Comparison of ENCODE assay signal across 8 mouse cellular contexts in genomic region chr17:53568118-53568517, GRCm38 (mm10). TPM values are rescaled to one million over a fixed set of nuclear protein-coding genes. Genes with fewer than 3 reads are reported as not detected.
DNase-seq lines count a peak whose midpoint lies in the region; ATAC-seq and TF ChIP-seq lines count a peak whose summit lies in the region.

No protein-coding gene starts in this region.

- peak; percentile 66 to 74 for DNase-seq in CD8-positive naive resting alpha-beta T cell, adult 2 months (ENCODE audit: low read depth in 2 of 2, low spot score in 2 of 2)
- DNase-seq in kidney, postnatal 0 days (ENCODE audit: low spot score): peak; percentile 92
- peak; percentile 70 for DNase-seq in lung, adult 2 months
- DNase-seq in testis, postnatal 14 days (ENCODE audit: low spot score): peak; percentile 65

- peaks cover 18% of the 10 kb centered on the region for H3K4me1 ChIP-seq in brown adipose tissue, adult 24 weeks (ENCODE audit: control insufficient read depth, insufficient read depth, insufficient read length, low read length)
- peaks cover 45% of the 10 kb centered on the region for H3K4me1 ChIP-seq in erythroblast, embryonic 14.5 days (ENCODE audit: control insufficient read depth)
- H3K4me1 ChIP-seq in heart, embryonic 14.5 days (ENCODE audit: control insufficient read depth in 2 of 2, insufficient read depth in 2 of 2, low read length in 2 of 2): peaks cover 13 to 40% of the 10 kb centered on the region in 2 experiments
- H3K4me1 ChIP-seq in kidney, postnatal 0 days (replicated peaks; ENCODE audit: insufficient read depth, low read length): peaks cover 8% of the 10 kb centered on the region; the same call in 1 of the 2 replicates
- peaks cover 11% of the 10 kb centered on the region for H3K4me1 ChIP-seq in lung, adult 2 months (ENCODE audit: control insufficient read depth, insufficient read depth, low read length)
- peaks cover 21% of the 10 kb centered on the region for H3K4me1 ChIP-seq in neural tube, embryonic 14.5 days (ENCODE audit: control insufficient read depth, insufficient read depth, low read length)

- H3K27me3 ChIP-seq in erythroblast, embryonic 14.5 days (ENCODE audit: control insufficient read depth): no peaks in the 10 kb centered on the region
- no peaks in the 10 kb centered on the region for H3K27me3 ChIP-seq in heart, embryonic 14.5 days (ENCODE audit: control insufficient read depth, insufficient read depth, low read length)
- H3K27me3 ChIP-seq in kidney, postnatal 0 days (ENCODE audit: insufficient read depth, low read length): no peaks in the 10 kb centered on the region
- no peaks in the 10 kb centered on the region for H3K27me3 ChIP-seq in neural tube, embryonic 14.5 days (ENCODE audit: control insufficient read depth, insufficient read depth, low read length)

- peak; percentile 70; the same call in 1 of the 2 replicates for TF ChIP-seq POLR2A in lung, adult 2 months (IDR thresholded peaks at IDR 0.05; ENCODE audit: borderline replicate concordance, extremely low read depth, low read depth, low read length)

- ATAC-seq in heart, embryonic 14.5 days (ENCODE audit: insufficient number of reproducible peaks, insufficient read depth, low FRiP score, low read depth): peak; percentile 82
- peak; percentile 77 for ATAC-seq in kidney, postnatal 0 days (replicated peaks; ENCODE audit: low FRiP score, low read depth)
- ATAC-seq in neural tube, embryonic 14.5 days (ENCODE audit: low read depth): peak; percentile 93

- H3K36me3 ChIP-seq in erythroblast, embryonic 14.5 days (ENCODE audit: control insufficient read depth): peaks cover 6% of the 10 kb centered on the region
- no peaks in the 10 kb centered on the region for H3K36me3 ChIP-seq in heart, embryonic 14.5 days (ENCODE audit: control insufficient read depth, insufficient read depth, low read length)
- H3K36me3 ChIP-seq in kidney, postnatal 0 days (ENCODE audit: insufficient read depth, low read length): no peaks in the 10 kb centered on the region
- no peaks in the 10 kb centered on the region for H3K36me3 ChIP-seq in neural tube, embryonic 14.5 days (ENCODE audit: control insufficient read depth, insufficient read depth, low read length)

- no peaks in the 10 kb centered on the region for H3K9me3 ChIP-seq in erythroblast, embryonic 14.5 days (ENCODE audit: control insufficient read depth, low read length)
- H3K9me3 ChIP-seq in heart, embryonic 14.5 days (ENCODE audit: control insufficient read depth, low read length): no peaks in the 10 kb centered on the region
- H3K9me3 ChIP-seq in kidney, postnatal 0 days (replicated peaks; ENCODE audit: low read length): no peaks in the 10 kb centered on the region
- H3K9me3 ChIP-seq in neural tube, embryonic 14.5 days (ENCODE audit: control insufficient read depth, low read length): no peaks in the 10 kb centered on the region

- H3K4me2 ChIP-seq in heart, embryonic 14.5 days (ENCODE audit: low read length): peak overlapping the region; percentile 84
- H3K4me2 ChIP-seq in kidney, postnatal 0 days (ENCODE audit: low read length): peak overlapping the region; percentile 99
- peak overlapping the region; percentile 77 for H3K4me2 ChIP-seq in neural tube, embryonic 14.5 days (ENCODE audit: low read depth, low read length)

- no peak overlapping the region for H3K27ac ChIP-seq in brown adipose tissue, adult 24 weeks (replicated peaks; ENCODE audit: low read depth, low read length)
- peak overlapping the region; percentile 94 to 99 for H3K27ac ChIP-seq in heart, embryonic 14.5 days (replicated peaks in 1 of 2; ENCODE audit: control insufficient read depth in 1 of 2, insufficient read depth in 1 of 2, low read depth in 2 of 2, low read length in 2 of 2)
- peak overlapping the region; percentile 96 for H3K27ac ChIP-seq in kidney, postnatal 0 days
- H3K27ac ChIP-seq in neural tube, embryonic 14.5 days (ENCODE audit: low read depth, low read length): peak overlapping the region; percentile 95

- H3K9ac ChIP-seq in heart, embryonic 14.5 days (ENCODE audit: low read length): peak overlapping the region; percentile 97
- H3K9ac ChIP-seq in kidney, postnatal 0 days (ENCODE audit: low read depth, low read length): peak overlapping the region; percentile 94
- peak overlapping the region; percentile 95 for H3K9ac ChIP-seq in neural tube, embryonic 14.5 days (replicated peaks; ENCODE audit: low read depth, low read length)

- 1% methylated on average over 15 of the region's 15 CpGs for WGBS in heart, embryonic 14.5 days
- 0% methylated on average over 15 of the region's 15 CpGs for WGBS in kidney, postnatal 0 days
- WGBS in lung, adult 2 months: under 1% methylated on average over 15 of the region's 15 CpGs
- WGBS in neural tube, embryonic 14.5 days: 2% methylated on average over 15 of the region's 15 CpGs

- H3K4me3 ChIP-seq in brown adipose tissue, adult 24 weeks (ENCODE audit: insufficient read depth, low read depth, low read length): peak overlapping the region; percentile 80
- H3K4me3 ChIP-seq in erythroblast, embryonic 14.5 days (replicated peaks): peak overlapping the region; percentile 75
- H3K4me3 ChIP-seq in heart, embryonic 14.5 days (ENCODE audit: control insufficient read depth in 1 of 2, insufficient read depth in 1 of 2, low read depth in 1 of 2, low read length in 2 of 2): peak overlapping the region; percentile 87
- H3K4me3 ChIP-seq in kidney, postnatal 0 days (replicated peaks; ENCODE audit: low read depth, low read length): peak overlapping the region; percentile 89
- H3K4me3 ChIP-seq in lung, adult 2 months (replicated peaks; ENCODE audit: extremely low read depth, low read depth, low read length): peak overlapping the region; percentile 95
- H3K4me3 ChIP-seq in neural tube, embryonic 14.5 days (ENCODE audit: low read depth, low read length): peak overlapping the region; percentile 86

- TF ChIP-seq CTCF in kidney, postnatal 0 days (IDR thresholded peaks at IDR 0.05; ENCODE audit: low read depth): no peak
- no peak for TF ChIP-seq CTCF in lung, adult 2 months (IDR thresholded peaks at IDR 0.05; ENCODE audit: insufficient read depth, low read length)

RNA-seq across cellular contexts. Expression of gene Kat2b, which starts 1.5 kb away (rescaled TPM):
- polyA plus RNA-seq in brown adipose tissue, adult 24 weeks (2012; ENCODE audit: insufficient read depth, insufficient read length, missing spikeins): 33.2 and 52.3 TPM in 2 replicates
- 0.23 and 0.36 TPM in 2 replicates for polyA plus RNA-seq in erythroblast, embryonic 14.5 days (2012)
- polyA plus RNA-seq in heart, embryonic 14.5 days (2014; fragmentation: Nextera tagmentation; extraction: Ambion mirVana): 16.6 and 17.0 TPM in 2 replicates
- polyA plus RNA-seq in kidney, postnatal 0 days (2015; fragmentation: Nextera tagmentation; extraction: Ambion mirVana): 4.7 TPM in 2 replicates
- polyA plus RNA-seq in lung, adult 2 months (2012; rRNA removed): 11.2 and 15.3 TPM in 2 replicates
- polyA plus RNA-seq in neural tube, embryonic 14.5 days (2014; fragmentation: Nextera tagmentation; extraction: Ambion mirVana): 10.3 and 11.2 TPM in 2 replicates

RNA-seq across cellular contexts. Expression of gene Pp2d1, which starts 28.9 kb away (rescaled TPM):
- polyA plus RNA-seq in brown adipose tissue, adult 24 weeks (2012; ENCODE audit: insufficient read depth, insufficient read length, missing spikeins): 0.46 TPM in 1 of 2 replicates, not detected in the other
- not detected in 2 replicates for polyA plus RNA-seq in erythroblast, embryonic 14.5 days (2012)
- 0.32 and 0.40 TPM in 2 replicates for polyA plus RNA-seq in heart, embryonic 14.5 days (2014; fragmentation: Nextera tagmentation; extraction: Ambion mirVana)
- 0.13 and 0.22 TPM in 2 replicates for polyA plus RNA-seq in kidney, postnatal 0 days (2015; fragmentation: Nextera tagmentation; extraction: Ambion mirVana)
- not detected in 2 replicates for polyA plus RNA-seq in lung, adult 2 months (2012; rRNA removed)
- polyA plus RNA-seq in neural tube, embryonic 14.5 days (2014; fragmentation: Nextera tagmentation; extraction: Ambion mirVana): 0.42 and 0.72 TPM in 2 replicates
